Mouse (Mus musculus) skeletal muscle tissue, adult 2 months (tissue): ENCODE data around the gene Gm10130.
"Not testable (repeated sequence)": the region's sequence is repeated elsewhere in the genome, so short reads cannot be mapped to it uniquely, and the experiment has no call there.

Source experiments
- DNase-seq: peaks from one replicate; pipeline ENCODE4 v3.0.0-alpha.2; 2012; ENCODE audit warnings: low read depth, low spot score

Gene Gm10130

GRCm38 (mm10) chr2:150323402-150323801 is at the start of gene Gm10130:
Gene Gm10130, plus strand, starts transcription at chr2:150323702.
- DNase-seq, result no peak

- no peak for DNase-seq
Observed at GRCm38 (mm10) chr2:150293669-150294068, 29.8 kb upstream of the Gm10130 start.

GRCm38 (mm10) chr2:150299096-150299495 is 24.4 kb upstream of the Gm10130 start:
- DNase-seq, result no peak

- DNase-seq, result no peak
Observed at GRCm38 (mm10) chr2:150307183-150307773, 16.2 kb upstream of the Gm10130 start.

GRCm38 (mm10) chr2:150310952-150311884 is 12.3 kb upstream of the Gm10130 start:
- peak; percentile 81 for DNase-seq

- no peak for DNase-seq
Observed at GRCm38 (mm10) chr2:150316140-150316539, 7.4 kb upstream of the Gm10130 start.

GRCm38 (mm10) chr2:150318973-150319372 is 4.5 kb upstream of the Gm10130 start:
- DNase-seq, result no peak

GRCm38 (mm10) chr2:150357136-150357535 is 33.6 kb downstream of the Gm10130 start:
- not testable (repeated sequence) for DNase-seq

GRCm38 (mm10) chr2:150362113-150362877 is 38.8 kb downstream of the Gm10130 start, which contains the start of gene 3300002I08Rik:
Gene 3300002I08Rik, minus strand, starts transcription at chr2:150362765.
- peak; percentile 77 for DNase-seq

GRCm38 (mm10) chr2:150362878-150363229 is 39.4 kb downstream of the Gm10130 start:
- no peak for DNase-seq

- not testable (repeated sequence) for DNase-seq
Observed at GRCm38 (mm10) chr2:150385553-150386106, 62.1 kb downstream of the Gm10130 start.

- DNase-seq, result no peak
Observed at GRCm38 (mm10) chr2:150390198-150390597, 66.7 kb downstream of the Gm10130 start.

GRCm38 (mm10) chr2:150412146-150412545 is 88.6 kb downstream of the Gm10130 start:
- DNase-seq, result not testable (repeated sequence)
